Mouse (Mus musculus): Measurements from ENCODE around the gene Wscd1. TPM values are rescaled to one million over a fixed set of nuclear protein-coding genes. Genes with fewer than 3 reads are reported as not detected.

The Wscd1 gene
- polyA plus RNA-seq, 1 experiment from 2014 or later = 55.1 TPM

DNA sequence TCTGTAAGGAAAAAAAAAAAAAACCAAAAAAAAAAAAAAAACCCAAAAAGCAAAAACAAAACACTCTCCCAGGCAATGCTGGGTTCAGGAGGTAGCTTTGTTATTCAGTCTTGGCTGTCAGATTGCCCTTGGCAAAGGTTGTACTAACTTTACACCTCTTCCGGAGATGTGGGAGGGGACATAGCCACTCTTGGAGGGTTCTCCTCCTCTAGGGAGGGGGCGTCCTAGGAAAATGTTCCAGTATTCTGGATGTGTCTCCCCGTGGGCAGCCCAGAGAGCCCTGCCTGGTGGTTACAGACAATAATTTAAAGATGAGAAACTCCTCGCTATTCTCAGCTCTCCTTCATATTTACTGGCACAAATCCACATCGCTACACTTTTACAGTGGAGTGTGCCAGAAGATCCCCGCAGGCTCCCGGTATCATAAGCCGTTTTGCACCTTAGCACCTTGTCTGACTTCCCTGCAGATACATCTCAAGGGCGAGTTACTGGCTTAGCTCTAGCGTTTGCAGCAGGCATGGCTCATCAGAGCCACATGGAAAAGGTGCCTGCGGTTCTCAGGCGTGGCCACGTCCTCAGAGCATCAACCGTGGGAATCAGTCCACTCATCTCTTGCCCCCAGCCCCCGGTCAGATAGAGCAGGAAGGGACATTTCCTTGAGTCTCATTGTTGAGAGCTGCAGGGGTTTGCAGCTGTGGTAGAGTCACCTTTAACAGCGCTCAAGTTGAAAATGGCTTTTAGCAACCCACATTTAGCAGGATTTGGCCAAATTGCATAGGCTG is 24.5 kb downstream of the Wscd1 start:
- Histone ChIP-seq H3K9ac (no peak overlapping the region), H3K4me3 (replicated peaks; ENCODE audit: low read length) (no peak overlapping the region), H3K27ac (peak overlapping the region; percentile 38; the same call in 1 of the 2 replicates), H3K27me3 (ENCODE audit: control insufficient read depth, insufficient read depth, low read length) (no peaks in the 10 kb centered on the region), H3K9me3 (ENCODE audit: control insufficient read depth, low read length) (no peaks in the 10 kb centered on the region), H3K4me2 (replicated peaks) (no peak overlapping the region), H3K36me3 (replicated peaks; ENCODE audit: control insufficient read depth, insufficient read depth) (peaks cover 47% of the 10 kb centered on the region), H3K4me1 (replicated peaks; ENCODE audit: control insufficient read depth, insufficient read depth, low read length) (peaks cover 28% of the 10 kb centered on the region)
- DNase-seq (ENCODE audit: low spot score) = no peak
- ATAC-seq (ENCODE audit: low FRiP score) = no peak
- whole genome bisulfite sequencing = 56% methylated on average over 16 of the region's 16 CpGs

DNA sequence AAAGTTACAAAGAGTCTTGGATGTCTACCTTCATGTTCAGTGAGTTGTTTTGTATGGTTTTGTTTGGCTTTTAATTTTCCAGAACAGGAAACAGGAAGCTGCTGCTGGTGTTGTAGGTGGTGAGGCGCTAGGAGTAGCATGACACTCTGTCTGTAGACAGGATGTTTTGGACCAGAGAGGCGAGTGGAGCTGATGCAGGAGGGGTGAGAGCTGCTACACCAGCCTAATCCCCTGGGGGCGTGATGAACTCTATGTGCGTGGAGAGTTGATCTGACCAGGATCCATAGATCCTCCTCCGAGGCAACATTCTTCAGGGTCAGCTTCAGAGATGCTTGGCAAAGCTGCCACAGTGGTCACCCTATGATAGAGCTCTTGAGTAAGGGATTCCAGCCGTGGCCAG is 25.3 kb downstream of the Wscd1 start:
- DNase-seq (ENCODE audit: low spot score) (no peak), ATAC-seq (ENCODE audit: low FRiP score) (no peak)
- H3K4me1 ChIP-seq (replicated peaks; ENCODE audit: control insufficient read depth, insufficient read depth, low read length) = peaks cover 36% of the 10 kb centered on the region
- peaks cover 38% of the 10 kb centered on the region for H3K36me3 ChIP-seq (replicated peaks; ENCODE audit: control insufficient read depth, insufficient read depth)
- H3K4me3 ChIP-seq (replicated peaks; ENCODE audit: low read length) = no peak overlapping the region
- H3K9ac ChIP-seq = no peak overlapping the region
- H3K9me3 ChIP-seq (ENCODE audit: control insufficient read depth, low read length) = no peaks in the 10 kb centered on the region
- H3K4me2 ChIP-seq (replicated peaks) = no peak overlapping the region
- H3K27me3 ChIP-seq (ENCODE audit: control insufficient read depth, insufficient read depth, low read length) = no peaks in the 10 kb centered on the region
- H3K27ac ChIP-seq = no peak overlapping the region; the same call in 1 of the 2 replicates
- WGBS = 82% methylated on average over 6 of the region's 6 CpGs

DNA sequence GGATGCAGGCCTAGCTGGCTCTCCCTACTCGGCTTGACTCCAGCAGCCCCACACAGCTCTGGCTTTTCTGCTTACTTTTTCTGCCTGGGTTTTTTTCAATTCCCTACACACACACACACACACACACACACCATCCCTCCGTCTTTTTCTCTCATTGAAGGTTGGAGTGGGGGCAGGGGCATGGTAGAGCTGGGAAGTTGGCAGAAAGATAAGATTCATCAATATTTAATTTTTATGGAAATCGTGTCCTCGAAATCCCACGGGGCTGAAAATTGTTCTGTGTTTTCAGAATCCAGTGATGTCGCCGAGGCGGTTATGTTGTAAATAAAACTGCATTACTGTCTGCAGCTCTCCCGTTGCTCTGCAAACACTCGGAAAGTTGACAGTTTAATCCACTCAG is 29.9 kb downstream of the Wscd1 start:
- Histone ChIP-seq H3K27ac (peak overlapping the region; percentile 58; the same call in 1 of the 2 replicates), H3K9ac (no peak overlapping the region), H3K4me1 (replicated peaks; ENCODE audit: control insufficient read depth, insufficient read depth, low read length) (peaks cover 12% of the 10 kb centered on the region), H3K4me3 (replicated peaks; ENCODE audit: low read length) (no peak overlapping the region), H3K4me2 (replicated peaks) (no peak overlapping the region), H3K36me3 (replicated peaks; ENCODE audit: control insufficient read depth, insufficient read depth) (peaks cover 37% of the 10 kb centered on the region), H3K27me3 (ENCODE audit: control insufficient read depth, insufficient read depth, low read length) (no peaks in the 10 kb centered on the region), H3K9me3 (ENCODE audit: control insufficient read depth, low read length) (no peaks in the 10 kb centered on the region)
- 42% methylated on average over 10 of the region's 10 CpGs for WGBS
- peak; percentile 56 for DNase-seq (ENCODE audit: low spot score)
- ATAC-seq (ENCODE audit: low FRiP score) = 0 out of 2 replicates have a peak, but pooled peaks have one; percentile 51

DNA sequence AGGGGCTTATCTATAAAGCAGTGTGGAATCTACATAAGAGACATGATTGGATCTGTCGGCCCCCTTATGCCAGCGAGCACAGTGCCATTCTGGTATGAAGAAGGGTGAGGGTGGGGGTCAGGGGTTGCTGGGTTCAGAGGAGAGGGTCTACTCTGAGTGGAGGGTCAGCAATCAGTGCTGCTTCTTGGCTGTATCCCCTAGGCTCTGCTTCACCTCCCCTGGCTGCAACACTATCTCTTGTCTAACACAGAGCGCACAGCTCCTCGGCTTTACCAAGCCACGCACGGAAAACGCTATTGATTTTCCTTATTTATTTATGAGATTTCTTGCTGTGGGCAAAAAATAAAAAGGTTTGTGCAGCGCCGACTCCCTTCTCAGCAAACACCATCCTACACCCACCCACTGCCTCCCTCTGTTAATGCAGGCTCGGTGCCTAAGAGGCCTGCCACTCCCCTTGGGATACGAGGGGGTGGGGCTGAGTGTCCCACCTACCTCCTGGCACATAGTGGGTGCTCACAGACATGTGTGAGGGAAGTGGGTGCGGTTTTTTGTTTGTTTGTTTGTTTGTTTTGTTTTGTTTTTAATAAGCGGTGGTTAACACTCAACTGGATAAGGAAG is 32.1 kb downstream of the Wscd1 start:
- ATAC-seq (ENCODE audit: low FRiP score) = peak; percentile 34; the same call in 1 of the 2 replicates
- 72% methylated on average over 13 of the region's 13 CpGs for WGBS
- H3K9ac ChIP-seq = no peak overlapping the region
- no peaks in the 10 kb centered on the region for H3K27me3 ChIP-seq (ENCODE audit: control insufficient read depth, insufficient read depth, low read length)
- no peaks in the 10 kb centered on the region for H3K9me3 ChIP-seq (ENCODE audit: control insufficient read depth, low read length)
- H3K4me2 ChIP-seq (replicated peaks) = no peak overlapping the region
- H3K27ac ChIP-seq = 0 out of 2 replicates have a peak overlapping the region, but pooled peaks have one; percentile 10
- DNase-seq (ENCODE audit: low spot score) = no peak
- no peak overlapping the region for H3K4me3 ChIP-seq (replicated peaks; ENCODE audit: low read length)
- peaks cover 41% of the 10 kb centered on the region for H3K36me3 ChIP-seq (replicated peaks; ENCODE audit: control insufficient read depth, insufficient read depth)
- peaks cover 12% of the 10 kb centered on the region for H3K4me1 ChIP-seq (replicated peaks; ENCODE audit: control insufficient read depth, insufficient read depth, low read length)

DNA sequence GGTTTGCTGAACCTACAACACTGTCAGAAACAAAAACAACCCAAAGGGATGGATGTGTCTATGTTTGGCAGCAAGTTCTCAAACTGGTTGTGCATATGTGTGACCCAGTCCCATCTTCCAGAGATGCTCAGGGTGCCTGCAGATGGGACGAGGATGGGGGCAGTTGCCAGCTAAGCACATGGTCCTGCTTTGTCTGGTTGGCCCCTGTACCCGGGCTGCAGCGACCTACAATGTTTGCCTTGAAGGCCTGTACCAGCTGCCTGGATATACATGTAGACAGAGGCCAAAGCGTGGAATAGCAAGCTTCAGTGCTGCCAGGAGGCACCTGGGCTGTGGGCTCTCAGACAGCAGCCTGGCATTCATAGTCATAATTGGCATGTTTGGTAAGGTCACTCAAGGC is 35.8 kb downstream of the Wscd1 start:
- no peak overlapping the region for H3K9ac ChIP-seq
- no peak for DNase-seq (ENCODE audit: low spot score)
- no peaks in the 10 kb centered on the region for H3K27me3 ChIP-seq (ENCODE audit: control insufficient read depth, insufficient read depth, low read length)
- H3K27ac ChIP-seq = no peak overlapping the region
- H3K4me1 ChIP-seq (replicated peaks; ENCODE audit: control insufficient read depth, insufficient read depth, low read length) = no peaks in the 10 kb centered on the region; the same call in 1 of the 2 replicates
- H3K4me2 ChIP-seq (replicated peaks) = no peak overlapping the region
- no peak for ATAC-seq (ENCODE audit: low FRiP score)
- WGBS = 86% methylated on average over 4 of the region's 4 CpGs
- H3K36me3 ChIP-seq (replicated peaks; ENCODE audit: control insufficient read depth, insufficient read depth) = peaks cover 64% of the 10 kb centered on the region
- no peaks in the 10 kb centered on the region for H3K9me3 ChIP-seq (ENCODE audit: control insufficient read depth, low read length)
- no peak overlapping the region for H3K4me3 ChIP-seq (replicated peaks; ENCODE audit: low read length)

DNA sequence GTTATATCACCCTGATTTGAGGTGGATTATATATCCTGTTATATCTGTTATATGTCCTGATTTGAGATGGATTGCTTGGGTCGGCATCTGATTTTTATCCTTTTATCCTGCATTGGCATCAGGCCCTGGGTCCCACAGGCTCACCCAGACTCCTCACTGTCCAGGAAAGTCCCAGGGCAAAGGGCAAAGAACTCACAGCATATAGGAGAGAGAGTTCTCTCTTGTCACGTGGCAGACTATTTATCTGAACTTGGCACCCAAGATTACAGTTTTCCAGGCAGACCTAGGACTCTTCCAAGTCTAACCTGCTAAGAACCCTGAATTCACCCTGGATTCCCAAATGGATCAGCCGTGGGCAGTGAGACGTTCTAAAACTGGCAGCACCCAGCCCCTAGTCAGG is 38.5 kb downstream of the Wscd1 start:
- no peak overlapping the region for H3K4me3 ChIP-seq (replicated peaks; ENCODE audit: low read length)
- no peak for ATAC-seq (ENCODE audit: low FRiP score)
- WGBS = 90% methylated on average over 4 of the region's 4 CpGs
- H3K27ac ChIP-seq = no peak overlapping the region
- DNase-seq (ENCODE audit: low spot score) = no peak
- peaks cover 63% of the 10 kb centered on the region for H3K36me3 ChIP-seq (replicated peaks; ENCODE audit: control insufficient read depth, insufficient read depth)
- no peaks in the 10 kb centered on the region for H3K4me1 ChIP-seq (replicated peaks; ENCODE audit: control insufficient read depth, insufficient read depth, low read length)
- no peaks in the 10 kb centered on the region for H3K9me3 ChIP-seq (ENCODE audit: control insufficient read depth, low read length)
- H3K4me2 ChIP-seq (replicated peaks) = no peak overlapping the region
- no peaks in the 10 kb centered on the region for H3K27me3 ChIP-seq (ENCODE audit: control insufficient read depth, insufficient read depth, low read length)
- H3K9ac ChIP-seq = no peak overlapping the region

DNA sequence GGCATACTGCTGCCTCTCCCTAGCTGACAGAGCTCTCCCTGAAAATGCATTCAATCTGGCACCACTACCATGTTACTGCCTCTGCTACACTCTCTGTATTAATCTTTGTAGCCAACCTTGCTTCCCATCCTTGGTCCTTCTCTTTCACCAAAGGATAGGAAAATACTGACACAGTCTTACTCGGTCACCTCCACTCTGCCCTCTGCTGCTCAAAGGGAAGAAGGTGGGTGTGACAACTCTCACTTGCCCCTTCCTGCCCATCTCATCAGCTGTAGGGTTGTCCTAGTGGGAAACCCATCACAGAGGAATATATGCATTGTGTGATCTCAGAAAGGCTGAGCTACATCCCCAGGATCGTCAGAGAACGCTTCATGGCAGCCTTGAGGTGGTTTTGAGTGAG is 40.5 kb downstream of the Wscd1 start:
- ATAC-seq (ENCODE audit: low FRiP score) (no peak), DNase-seq (ENCODE audit: low spot score) (no peak)
- Histone ChIP-seq H3K9me3 (ENCODE audit: control insufficient read depth, low read length) (no peaks in the 10 kb centered on the region), H3K27ac (no peak overlapping the region), H3K4me2 (replicated peaks) (no peak overlapping the region), H3K9ac (no peak overlapping the region), H3K4me1 (replicated peaks; ENCODE audit: control insufficient read depth, insufficient read depth, low read length) (no peaks in the 10 kb centered on the region), H3K27me3 (ENCODE audit: control insufficient read depth, insufficient read depth, low read length) (no peaks in the 10 kb centered on the region), H3K4me3 (replicated peaks; ENCODE audit: low read length) (no peak overlapping the region), H3K36me3 (replicated peaks; ENCODE audit: control insufficient read depth, insufficient read depth) (peaks cover 43% of the 10 kb centered on the region)
- WGBS = 86% methylated on average over 3 of the region's 3 CpGs

DNA sequence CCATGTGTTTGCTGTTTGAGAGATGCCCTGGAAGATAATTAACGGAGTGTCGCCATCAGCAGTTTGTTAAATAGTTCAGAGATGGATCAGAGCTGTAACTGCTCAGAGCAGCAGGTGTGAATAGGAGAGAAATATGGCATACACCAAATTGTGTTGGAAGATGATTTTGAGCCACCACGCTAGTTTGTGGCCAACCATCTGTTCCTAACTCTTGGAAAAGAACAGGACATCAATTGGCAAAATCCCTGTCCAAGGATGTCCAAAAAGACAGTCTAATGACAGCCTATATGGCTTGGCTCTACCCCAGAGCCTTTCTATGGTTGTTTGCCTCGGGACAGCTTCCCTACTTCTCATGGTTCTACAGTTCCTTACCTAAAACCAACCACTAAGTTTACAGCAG is 49.5 kb downstream of the Wscd1 start:
- no peaks in the 10 kb centered on the region for H3K4me1 ChIP-seq (replicated peaks; ENCODE audit: control insufficient read depth, insufficient read depth, low read length)
- WGBS = 91% methylated on average over 4 of the region's 4 CpGs

DNA sequence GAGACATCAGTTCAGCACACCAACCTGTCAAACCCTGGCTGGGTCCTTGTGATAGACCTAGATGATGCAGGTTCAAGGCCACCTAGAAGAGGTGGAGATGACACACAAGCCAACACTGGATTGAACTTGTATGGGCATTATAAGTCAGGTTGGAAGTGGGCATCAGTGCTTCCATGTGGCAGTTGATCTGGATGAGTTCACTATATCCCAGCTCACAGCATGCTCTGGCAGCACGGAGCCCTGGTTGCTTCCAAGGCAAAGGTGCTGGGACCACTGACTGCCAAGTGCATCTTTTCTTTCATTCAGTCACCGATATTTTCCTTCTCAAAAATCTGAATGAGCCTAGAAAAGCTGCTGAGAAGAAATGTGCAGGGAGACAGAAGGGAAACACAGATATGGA is 58.8 kb downstream of the Wscd1 start:
- peaks cover 5% of the 10 kb centered on the region; the same call in 1 of the 2 replicates for H3K4me1 ChIP-seq (replicated peaks; ENCODE audit: control insufficient read depth, insufficient read depth, low read length)
- H3K4me2 ChIP-seq (replicated peaks) = no peak overlapping the region
- H3K27ac ChIP-seq = no peak overlapping the region
- 91% methylated on average over 2 of the region's 2 CpGs for WGBS
- no peak for DNase-seq (ENCODE audit: low spot score)
- H3K27me3 ChIP-seq (ENCODE audit: control insufficient read depth, insufficient read depth, low read length) = no peaks in the 10 kb centered on the region
- no peak for ATAC-seq (ENCODE audit: low FRiP score)
- no peak overlapping the region for H3K9ac ChIP-seq
- no peaks in the 10 kb centered on the region for H3K9me3 ChIP-seq (ENCODE audit: control insufficient read depth, low read length)
- no peaks in the 10 kb centered on the region for H3K36me3 ChIP-seq (replicated peaks; ENCODE audit: control insufficient read depth, insufficient read depth)
- H3K4me3 ChIP-seq (replicated peaks; ENCODE audit: low read length) = no peak overlapping the region

More for the DNA sequence above, 49.5 kb downstream of the Wscd1 start:
- H3K36me3 ChIP-seq (replicated peaks; ENCODE audit: control insufficient read depth, insufficient read depth) = no peaks in the 10 kb centered on the region
- DNase-seq (ENCODE audit: low spot score) = no peak
- no peak overlapping the region for H3K4me2 ChIP-seq (replicated peaks)
- no peak for ATAC-seq (ENCODE audit: low FRiP score)
- H3K4me3 ChIP-seq (replicated peaks; ENCODE audit: low read length) = no peak overlapping the region
- no peaks in the 10 kb centered on the region for H3K9me3 ChIP-seq (ENCODE audit: control insufficient read depth, low read length)
- no peaks in the 10 kb centered on the region for H3K27me3 ChIP-seq (ENCODE audit: control insufficient read depth, insufficient read depth, low read length)
- H3K27ac ChIP-seq = no peak overlapping the region
- H3K9ac ChIP-seq = no peak overlapping the region

All from hindbrain, embryonic 14.5 days (tissue).